Mouse (Mus musculus) retina, postnatal 7 days (tissue): ENCODE data around the gene Lrriq4.
"Not testable (repeated sequence)": the region's sequence is repeated elsewhere in the genome, so short reads cannot be mapped to it uniquely, and the experiment has no call there.

Source experiments
- DNase-seq: peaks from one replicate; pipeline ENCODE4 v3.0.0-alpha.2; 2012; ENCODE audit warnings: low read depth, low spot score

Gene Lrriq4

GRCm38 (mm10) chr3:30683190-30683589, 38.9 kb downstream of the Lrriq4 start:
- no peak for DNase-seq

- DNase-seq, result no peak
Measured at GRCm38 (mm10) chr3:30687216-30687615, 42.9 kb downstream of the Lrriq4 start.

- no peak for DNase-seq
Measured at GRCm38 (mm10) chr3:30690976-30691375, 46.7 kb downstream of the Lrriq4 start.

GRCm38 (mm10) chr3:30695661-30696060, 51.4 kb downstream of the Lrriq4 start:
- no peak for DNase-seq

- DNase-seq, result peak; percentile 54
Measured at GRCm38 (mm10) chr3:30696346-30696745, 52.0 kb downstream of the Lrriq4 start.

- no peak for DNase-seq
Measured at GRCm38 (mm10) chr3:30697891-30698290, 53.6 kb downstream of the Lrriq4 start.

- DNase-seq, result not testable (repeated sequence)
Measured at GRCm38 (mm10) chr3:30699711-30700505, 55.6 kb downstream of the Lrriq4 start, which contains the start of gene Lrrc31. Gene Lrrc31, minus strand, starts transcription at chr3:30699843.

- DNase-seq, result no peak
Measured at GRCm38 (mm10) chr3:30705977-30706376, 61.7 kb downstream of the Lrriq4 start.

- no peak for DNase-seq
Measured at GRCm38 (mm10) chr3:30706614-30707276, 62.4 kb downstream of the Lrriq4 start.

- no peak for DNase-seq
Measured at GRCm38 (mm10) chr3:30710191-30710590, 65.9 kb downstream of the Lrriq4 start.

- no peak for DNase-seq
Measured at GRCm38 (mm10) chr3:30713334-30713733, 69.0 kb downstream of the Lrriq4 start.

- DNase-seq, result no peak
Measured at GRCm38 (mm10) chr3:30718649-30719048, 74.3 kb downstream of the Lrriq4 start.
